Mouse (Mus musculus): ENCODE data around the gene Mrtfa. TPM values are rescaled to one million over a fixed set of nuclear protein-coding genes. Genes with fewer than 3 reads are reported as not detected.

Mrtfa gene
- polyA plus RNA-seq, 2 experiments, result 3.4 to 4.8 TPM

GRCm38 (mm10) chr15:81120140-81120539 is 70.4 kb downstream of the Mrtfa start:
- 55% methylated on average over 6 of the region's 6 CpGs for WGBS (ENCODE audit: insufficient replicate concordance)
- no peak for TF ChIP-seq CTCF (IDR thresholded peaks at IDR 0.05; ENCODE audit: low read depth)
- no peak for TF ChIP-seq EP300 (IDR thresholded peaks at IDR 0.05; ENCODE audit: low read depth)

GRCm38 (mm10) chr15:81118226-81118625 is 72.3 kb downstream of the Mrtfa start:
- DNase-seq (ENCODE audit: low read depth in 3 of 3, low spot score in 3 of 3) (no peak), ATAC-seq (ENCODE audit: insufficient read depth) (no peak)
- Histone ChIP-seq H3K9me3 (ENCODE audit: control insufficient read depth, low read length) (no peaks in the 10 kb centered on the region), H3K4me3 (ENCODE audit: insufficient read depth in 1 of 2, low read depth in 2 of 2, low read length in 2 of 2) (no peak overlapping the region), H3K9ac (replicated peaks) (no peak overlapping the region), H3K27ac (no peak overlapping the region), H3K27me3 (ENCODE audit: control insufficient read depth, insufficient read depth, low read length) (no peaks in the 10 kb centered on the region), H3K4me1 (replicated peaks; ENCODE audit: control insufficient read depth in 2 of 2, insufficient read depth in 2 of 2, low read length in 1 of 2) (no peaks in the 10 kb centered on the region), H3K36me3 (replicated peaks; ENCODE audit: control insufficient read depth, insufficient read depth, low read depth) (no peaks in the 10 kb centered on the region), H3K4me2 (ENCODE audit: low read depth) (no peak overlapping the region)
- 59% methylated on average over 4 of the region's 4 CpGs for WGBS (ENCODE audit: insufficient replicate concordance)
- TF ChIP-seq CTCF (IDR thresholded peaks at IDR 0.05; ENCODE audit: low read depth) (no peak), EP300 (IDR thresholded peaks at IDR 0.05; ENCODE audit: low read depth) (no peak)

More at GRCm38 (mm10) chr15:81120140-81120539, 70.4 kb downstream of the Mrtfa start:
- ATAC-seq (ENCODE audit: insufficient read depth), result no peak
- H3K4me1 ChIP-seq (replicated peaks; ENCODE audit: control insufficient read depth in 2 of 2, insufficient read depth in 2 of 2, low read length in 1 of 2), result no peaks in the 10 kb centered on the region
- H3K9ac ChIP-seq (replicated peaks), result no peak overlapping the region
- no peaks in the 10 kb centered on the region for H3K27me3 ChIP-seq (ENCODE audit: control insufficient read depth, insufficient read depth, low read length)
- H3K36me3 ChIP-seq (replicated peaks; ENCODE audit: control insufficient read depth, insufficient read depth, low read depth), result no peaks in the 10 kb centered on the region
- H3K4me3 ChIP-seq (ENCODE audit: insufficient read depth in 1 of 2, low read depth in 2 of 2, low read length in 2 of 2), result no peak overlapping the region
- H3K9me3 ChIP-seq (ENCODE audit: control insufficient read depth, low read length), result no peaks in the 10 kb centered on the region
- no peak overlapping the region for H3K27ac ChIP-seq
- DNase-seq (ENCODE audit: low read depth in 3 of 3, low spot score in 3 of 3), result no peak
- no peak overlapping the region for H3K4me2 ChIP-seq (ENCODE audit: low read depth)

DNA sequence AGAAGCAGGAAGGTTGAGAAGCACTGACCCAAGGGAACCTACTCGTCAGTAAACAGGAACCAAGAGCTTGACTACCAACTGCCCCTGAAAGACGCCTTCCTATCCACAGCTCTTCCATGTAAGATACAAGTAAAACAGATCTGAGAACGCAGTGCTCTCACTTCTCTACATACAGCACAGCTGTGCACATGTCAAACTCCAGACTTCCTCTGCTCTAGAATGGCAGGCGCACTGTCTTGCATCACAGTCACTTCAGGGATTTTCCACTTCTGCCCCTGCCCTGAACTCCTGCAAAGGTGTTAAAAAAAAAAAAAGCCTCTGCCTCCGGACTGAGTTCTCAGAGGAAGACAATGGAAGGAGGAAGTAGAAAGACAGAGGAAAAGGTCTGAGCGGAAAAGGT is 78.0 kb downstream of the Mrtfa start:
- Histone ChIP-seq H3K9ac (replicated peaks) (no peak overlapping the region), H3K4me3 (ENCODE audit: insufficient read depth in 1 of 2, low read depth in 2 of 2, low read length in 2 of 2) (no peak overlapping the region), H3K36me3 (replicated peaks; ENCODE audit: control insufficient read depth, insufficient read depth, low read depth) (no peaks in the 10 kb centered on the region), H3K9me3 (ENCODE audit: control insufficient read depth, low read length) (no peaks in the 10 kb centered on the region), H3K27ac (no peak overlapping the region), H3K4me1 (replicated peaks; ENCODE audit: control insufficient read depth in 2 of 2, insufficient read depth in 2 of 2, low read length in 1 of 2) (no peaks in the 10 kb centered on the region), H3K27me3 (ENCODE audit: control insufficient read depth, insufficient read depth, low read length) (no peaks in the 10 kb centered on the region), H3K4me2 (ENCODE audit: low read depth) (no peak overlapping the region)
- 36% methylated on average over 6 of the region's 6 CpGs for WGBS (ENCODE audit: insufficient replicate concordance)
- no peak for ATAC-seq (ENCODE audit: insufficient read depth)
- no peak for TF ChIP-seq CTCF (IDR thresholded peaks at IDR 0.05; ENCODE audit: low read depth)
- TF ChIP-seq EP300 (IDR thresholded peaks at IDR 0.05; ENCODE audit: low read depth), result no peak
- DNase-seq (ENCODE audit: low read depth in 3 of 3, low spot score in 3 of 3), result no peak

GRCm38 (mm10) chr15:81110315-81110714 is 80.2 kb downstream of the Mrtfa start:
- no peaks in the 10 kb centered on the region for H3K36me3 ChIP-seq (replicated peaks; ENCODE audit: control insufficient read depth, insufficient read depth, low read depth)
- no peak overlapping the region for H3K4me2 ChIP-seq (ENCODE audit: low read depth)
- DNase-seq (ENCODE audit: low read depth in 3 of 3, low spot score in 3 of 3) (no peak), ATAC-seq (ENCODE audit: insufficient read depth) (no peak)
- H3K27me3 ChIP-seq (ENCODE audit: control insufficient read depth, insufficient read depth, low read length), result no peaks in the 10 kb centered on the region
- TF ChIP-seq CTCF (IDR thresholded peaks at IDR 0.05; ENCODE audit: low read depth), result no peak
- H3K27ac ChIP-seq, result no peak overlapping the region
- peaks cover 0 to 5% of the 10 kb centered on the region in 2 experiments; a peak in 2 of 4 replicates for H3K4me1 ChIP-seq (replicated peaks; ENCODE audit: control insufficient read depth in 2 of 2, insufficient read depth in 2 of 2, low read length in 1 of 2)
- no peak overlapping the region for H3K4me3 ChIP-seq (ENCODE audit: insufficient read depth in 1 of 2, low read depth in 2 of 2, low read length in 2 of 2)
- no peak overlapping the region for H3K9ac ChIP-seq (replicated peaks)
- no peaks in the 10 kb centered on the region for H3K9me3 ChIP-seq (ENCODE audit: control insufficient read depth, low read length)
- 77% methylated on average over 3 of the region's 3 CpGs for whole genome bisulfite sequencing (ENCODE audit: insufficient replicate concordance)

- Histone ChIP-seq H3K4me3 (ENCODE audit: insufficient read depth in 1 of 2, low read depth in 2 of 2, low read length in 2 of 2) (no peak overlapping the region), H3K9me3 (ENCODE audit: control insufficient read depth, low read length) (no peaks in the 10 kb centered on the region), H3K4me2 (ENCODE audit: low read depth) (no peak overlapping the region), H3K9ac (replicated peaks) (no peak overlapping the region), H3K36me3 (replicated peaks; ENCODE audit: control insufficient read depth, insufficient read depth, low read depth) (no peaks in the 10 kb centered on the region), H3K27ac (no peak overlapping the region), H3K4me1 (replicated peaks; ENCODE audit: control insufficient read depth in 2 of 2, insufficient read depth in 2 of 2, low read length in 1 of 2) (peaks cover 3 to 14% of the 10 kb centered on the region in 2 experiments; a peak in 3 of 4 replicates), H3K27me3 (ENCODE audit: control insufficient read depth, insufficient read depth, low read length) (no peaks in the 10 kb centered on the region)
- no peak for DNase-seq (ENCODE audit: low read depth in 3 of 3, low spot score in 3 of 3)
- no peak for ATAC-seq (ENCODE audit: insufficient read depth)
- 41% methylated on average over 10 of the region's 10 CpGs for WGBS (ENCODE audit: insufficient replicate concordance)
- TF ChIP-seq EP300 (IDR thresholded peaks at IDR 0.05; ENCODE audit: low read depth), result no peak
- no peak for TF ChIP-seq CTCF (IDR thresholded peaks at IDR 0.05; ENCODE audit: low read depth)
Measured at GRCm38 (mm10) chr15:81105962-81106361, 84.6 kb downstream of the Mrtfa start.

Data from liver, embryonic 14.5 days (tissue).